Mouse (Mus musculus) erythroblast, embryonic 14.5 days (primary cell): ENCODE measurements around the gene Rnf180. TPM values are rescaled to one million over a fixed set of nuclear protein-coding genes. Genes with fewer than 3 reads are reported as not detected.

ENCODE experiments used
- H3K27me3 ChIP-seq: 2 replicates; pipeline ENCODE4 v1.6.1; 2012; ENCODE audit warnings: inconsistent platforms; ENCODE audit not compliant: control insufficient read depth
- H3K36me3 ChIP-seq: 2 replicates; pipeline ENCODE4 v1.6.1; 2012; ENCODE audit warnings: mild to moderate bottlenecking, inconsistent platforms; ENCODE audit not compliant: control insufficient read depth
- H3K4me1 ChIP-seq: 2 replicates; pipeline ENCODE4 v1.6.1; 2012; ENCODE audit warnings: inconsistent platforms; ENCODE audit not compliant: control insufficient read depth
- H3K4me3 ChIP-seq: replicated peaks from 2 replicates; pipeline ENCODE3; 2012; ENCODE audit warnings: moderate library complexity, mild to moderate bottlenecking, inconsistent platforms
- H3K9me3 ChIP-seq: 2 replicates; pipeline ENCODE4 v1.6.1; 2012; ENCODE audit warnings: low read length, inconsistent platforms, mixed read lengths; ENCODE audit not compliant: control insufficient read depth
- GATA1 ChIP-seq: IDR thresholded peaks from 2 replicates; pipeline ENCODE4 v1.6.1; 2012; ENCODE audit warnings: low read length, inconsistent platforms, mixed read lengths
- TAL1 ChIP-seq: IDR thresholded peaks from 3 replicates; pipeline ENCODE4 v1.6.1; 2012; ENCODE audit warnings: low read length, inconsistent platforms, mixed read lengths
- polyA plus RNA-seq: library from polyadenylated mRNA; stranded (reverse); fragments of >175 nt; gene quantifications from 2 replicates; pipeline ENCODE4 v1.2.3, GENCODE M21; 2012

The Rnf180 gene
- polyA plus RNA-seq, 1 experiment, result not detected

DNA sequence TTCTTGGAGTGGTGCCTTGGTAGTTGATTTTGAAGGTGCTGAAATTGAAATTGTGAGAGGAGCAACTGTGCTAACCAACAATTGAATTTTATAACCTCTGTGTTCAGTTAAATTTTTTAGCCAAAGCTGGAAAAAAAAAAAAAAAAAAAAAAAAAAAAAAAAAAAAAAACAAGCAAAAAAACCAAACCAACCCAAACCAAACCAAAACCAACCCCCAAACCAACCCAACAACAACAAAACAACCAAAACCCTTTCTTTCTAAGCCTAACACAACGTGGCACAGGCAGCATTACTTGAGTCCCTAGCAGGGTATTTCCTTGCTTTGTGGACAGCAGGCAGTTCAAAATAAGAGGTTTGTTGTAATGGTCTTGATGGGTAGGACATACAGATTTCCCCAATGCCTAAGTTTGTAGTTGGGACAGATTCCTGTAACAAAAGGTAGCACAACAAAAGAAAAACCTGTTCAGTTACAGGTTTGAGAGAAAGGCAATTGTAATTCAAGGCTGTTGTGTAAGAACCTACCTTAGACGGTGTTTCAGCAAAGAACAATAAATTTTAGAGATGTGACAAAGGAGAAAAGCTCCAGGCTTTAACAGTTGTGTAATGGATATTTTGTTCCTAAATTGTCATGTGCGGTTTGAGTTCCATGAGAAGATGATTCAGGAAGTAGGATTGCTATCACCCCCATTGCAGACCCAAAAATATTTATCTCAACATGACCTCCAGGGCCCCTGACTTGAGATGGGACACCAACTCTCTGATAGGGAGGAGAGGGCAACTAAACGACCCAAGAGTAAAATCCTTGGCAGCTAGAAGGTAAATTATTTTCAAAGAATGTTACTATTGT lies 4.8 kb upstream of the Rnf180 start:
- TF ChIP-seq GATA1 (no peak), TAL1 (no peak)
- Histone ChIP-seq H3K4me1 (no peaks in the 10 kb centered on the region), H3K9me3 (no peaks in the 10 kb centered on the region), H3K27me3 (peaks cover 8% of the 10 kb centered on the region), H3K36me3 (no peaks in the 10 kb centered on the region), H3K4me3 (no peak overlapping the region)

DNA sequence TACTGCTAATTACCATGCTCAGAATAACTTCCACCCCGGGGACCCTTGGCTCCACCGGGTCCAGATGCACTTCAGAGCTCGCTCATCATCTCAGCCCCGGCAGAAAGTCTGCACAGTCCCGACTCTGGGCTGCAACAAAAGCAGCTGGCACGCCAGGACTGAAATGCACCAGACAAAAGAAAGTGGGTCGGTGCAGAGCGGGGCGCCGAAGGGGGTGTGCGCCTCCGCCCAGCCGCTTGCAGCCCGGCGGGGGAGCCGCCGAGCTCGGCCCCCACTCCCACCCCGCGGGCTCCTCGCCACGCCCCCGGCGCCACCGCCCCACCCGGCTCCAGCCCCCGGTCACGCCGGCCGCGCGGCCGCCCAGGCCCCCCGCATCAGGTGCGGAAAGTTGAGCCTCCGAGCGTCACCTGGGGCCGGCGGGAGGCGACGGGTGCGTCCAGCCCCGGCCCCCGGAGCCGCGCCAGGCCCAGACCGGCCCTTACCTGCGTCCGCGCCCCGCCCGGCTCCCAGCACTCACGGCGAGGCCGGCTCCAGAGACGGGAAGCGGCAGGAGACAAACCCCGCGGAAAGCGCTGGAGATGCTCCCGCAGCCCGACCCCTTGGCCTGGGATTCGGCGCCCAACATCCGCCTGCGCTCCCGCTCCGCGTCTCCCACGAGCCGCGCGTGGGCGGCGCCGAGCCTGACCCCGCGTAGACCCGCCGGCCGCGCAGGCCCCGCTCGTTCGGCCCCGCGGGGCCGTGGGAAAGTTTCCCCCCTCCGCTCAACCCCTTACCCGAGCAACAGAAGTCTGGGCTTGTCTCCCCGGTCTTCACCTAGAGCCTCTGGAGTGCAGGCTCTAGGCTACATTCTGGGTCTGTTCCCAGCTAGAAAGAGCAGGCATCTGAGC lies 591 bp downstream of the Rnf180 start:
- no peaks in the 10 kb centered on the region for H3K9me3 ChIP-seq
- peak overlapping the region; percentile 48 for H3K4me3 ChIP-seq
- peaks cover 26% of the 10 kb centered on the region for H3K27me3 ChIP-seq
- no peak for TF ChIP-seq GATA1
- no peak for TF ChIP-seq TAL1
- H3K4me1 ChIP-seq, result peaks cover 2% of the 10 kb centered on the region; the same call in 1 of the 2 replicates
- no peaks in the 10 kb centered on the region for H3K36me3 ChIP-seq

DNA sequence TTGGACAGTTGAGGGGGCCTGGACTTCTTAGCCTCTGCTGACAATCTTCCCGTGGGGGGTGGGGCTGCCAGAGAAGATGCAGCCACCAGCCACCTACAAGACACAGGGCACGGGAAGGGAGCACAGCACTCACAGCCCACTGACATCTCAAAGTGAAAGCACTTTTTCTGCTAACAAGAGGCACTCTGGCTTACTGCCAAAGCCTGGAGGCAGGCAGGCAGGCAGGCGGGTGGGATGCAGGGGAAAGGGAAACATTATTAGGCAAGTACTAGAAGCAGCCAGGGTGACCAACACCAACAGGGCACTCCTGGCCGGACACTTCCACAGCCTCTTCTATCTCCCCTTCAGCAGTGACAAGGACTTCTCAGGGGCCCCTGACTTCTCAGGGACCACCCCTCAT lies 2.8 kb downstream of the Rnf180 start:
- Histone ChIP-seq H3K4me1 (peaks cover 2% of the 10 kb centered on the region; the same call in 1 of the 2 replicates), H3K27me3 (peaks cover 26% of the 10 kb centered on the region), H3K4me3 (no peak overlapping the region), H3K9me3 (no peaks in the 10 kb centered on the region), H3K36me3 (no peaks in the 10 kb centered on the region)
- TF ChIP-seq GATA1 (no peak), TAL1 (no peak)

DNA sequence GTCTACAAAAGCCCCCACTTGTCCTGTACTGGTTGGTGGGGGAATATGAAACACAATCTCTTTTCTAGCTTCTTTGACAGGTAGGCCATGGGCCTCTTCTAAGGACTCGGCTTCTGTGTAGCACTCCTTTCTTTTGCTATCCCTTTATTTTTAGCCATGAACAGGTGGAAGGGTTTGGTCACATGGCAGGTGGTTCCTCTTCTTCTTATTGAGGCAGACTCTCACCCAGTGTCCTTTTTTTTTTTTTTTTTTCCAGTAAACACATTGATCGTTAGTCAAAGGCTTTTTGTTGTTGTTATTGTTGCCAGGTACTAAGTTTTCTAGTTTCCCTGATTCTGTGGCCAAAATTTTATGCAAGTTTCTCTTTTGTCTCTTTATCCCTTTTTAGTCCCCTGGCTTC lies 4.0 kb downstream of the Rnf180 start:
- Histone ChIP-seq H3K36me3 (no peaks in the 10 kb centered on the region), H3K9me3 (no peaks in the 10 kb centered on the region), H3K4me1 (peaks cover 2% of the 10 kb centered on the region; the same call in 1 of the 2 replicates), H3K27me3 (peaks cover 26% of the 10 kb centered on the region), H3K4me3 (no peak overlapping the region)
- no peak for TF ChIP-seq GATA1
- TF ChIP-seq TAL1, result no peak

DNA sequence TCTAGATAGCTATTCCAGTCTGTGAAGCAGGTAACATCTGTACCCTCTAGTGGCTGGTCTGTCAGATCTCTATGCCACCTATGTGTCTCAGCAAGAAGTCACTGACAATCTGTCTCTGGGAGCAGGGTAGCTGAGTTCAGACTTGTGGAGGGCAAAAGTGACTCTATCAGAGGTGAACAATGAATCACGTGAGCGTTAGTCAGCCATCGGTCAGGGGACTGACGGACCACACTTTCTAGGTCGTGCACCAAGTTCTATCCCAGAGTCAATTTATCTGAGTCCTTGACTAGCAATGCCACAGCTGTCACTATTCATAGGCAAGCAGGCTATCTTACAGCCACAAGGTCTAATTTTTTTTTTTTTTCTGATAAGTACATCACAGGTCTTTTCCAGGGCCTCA lies 4.6 kb downstream of the Rnf180 start:
- no peak overlapping the region for H3K4me3 ChIP-seq
- peaks cover 2% of the 10 kb centered on the region; the same call in 1 of the 2 replicates for H3K4me1 ChIP-seq
- no peaks in the 10 kb centered on the region for H3K9me3 ChIP-seq
- H3K36me3 ChIP-seq, result no peaks in the 10 kb centered on the region
- H3K27me3 ChIP-seq, result peaks cover 24% of the 10 kb centered on the region
- TF ChIP-seq GATA1, result no peak
- TF ChIP-seq TAL1, result no peak

DNA sequence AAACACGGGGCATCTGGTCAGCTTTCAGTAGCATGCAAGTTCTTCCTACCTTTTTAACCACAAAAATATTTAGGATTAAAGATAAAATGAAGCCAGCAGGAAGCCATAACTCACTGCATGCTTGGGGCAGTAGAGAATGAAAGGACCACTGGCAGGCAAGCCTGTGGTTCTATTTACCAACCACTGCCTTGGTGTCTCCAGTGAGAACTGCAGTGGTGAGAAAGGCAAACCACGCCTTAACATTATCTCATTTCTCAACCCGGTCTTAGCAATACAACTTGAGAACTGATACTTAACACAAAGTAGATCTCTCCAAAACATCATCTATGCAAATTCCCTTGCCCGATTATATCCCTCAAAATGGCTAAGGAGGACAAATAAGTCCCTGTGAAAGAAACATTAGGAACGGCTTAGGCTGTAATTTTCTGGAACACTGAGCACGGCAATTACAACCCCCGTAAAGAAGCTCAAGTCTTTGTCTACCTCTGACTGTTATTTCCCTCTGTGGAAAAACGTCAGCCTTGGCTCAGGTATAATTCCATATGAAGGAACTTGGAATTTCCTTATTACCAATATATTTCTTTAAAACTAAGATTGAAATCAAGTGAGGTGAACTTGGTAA lies 15.1 kb downstream of the Rnf180 start:
- Histone ChIP-seq H3K4me3 (no peak overlapping the region), H3K27me3 (no peaks in the 10 kb centered on the region), H3K9me3 (no peaks in the 10 kb centered on the region), H3K36me3 (no peaks in the 10 kb centered on the region), H3K4me1 (no peaks in the 10 kb centered on the region)
- TF ChIP-seq GATA1 (no peak), TAL1 (no peak)

DNA sequence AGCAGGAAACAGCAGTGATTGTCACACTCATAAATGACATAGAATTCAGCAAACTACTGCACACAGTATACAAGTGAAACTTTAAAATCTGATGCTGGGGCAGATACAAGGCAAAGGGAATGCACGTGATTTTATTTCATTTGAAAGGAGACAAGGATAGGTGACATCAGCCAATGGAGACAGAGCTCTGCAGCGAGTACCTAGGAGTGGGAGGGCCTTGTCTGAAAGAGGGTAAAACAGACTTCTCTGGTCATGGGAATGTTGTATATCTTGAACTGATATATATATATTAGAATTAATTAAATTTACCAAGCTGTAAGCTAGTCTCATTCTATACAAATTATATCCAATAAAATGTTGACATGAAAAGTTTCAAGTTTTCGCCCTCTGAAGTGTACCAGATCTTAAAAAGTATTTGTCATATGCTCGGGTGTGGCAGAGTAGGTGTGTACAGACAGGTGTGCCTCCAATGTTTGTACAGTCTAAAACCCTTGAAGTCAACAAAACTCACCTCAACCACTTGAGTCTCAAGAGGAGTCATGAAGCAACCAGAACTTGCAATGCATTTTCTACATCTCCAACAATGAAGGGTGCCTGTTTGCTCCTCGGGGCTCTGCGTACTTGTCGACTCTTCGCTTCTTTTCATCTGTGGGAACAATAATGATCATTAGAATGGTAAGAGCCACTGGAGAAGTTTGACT lies 24.1 kb downstream of the Rnf180 start:
- H3K36me3 ChIP-seq, result no peaks in the 10 kb centered on the region
- H3K4me3 ChIP-seq, result no peak overlapping the region
- H3K4me1 ChIP-seq, result no peaks in the 10 kb centered on the region
- H3K27me3 ChIP-seq, result no peaks in the 10 kb centered on the region
- peaks cover 6% of the 10 kb centered on the region for H3K9me3 ChIP-seq
- TF ChIP-seq TAL1 (no peak), GATA1 (no peak)

DNA sequence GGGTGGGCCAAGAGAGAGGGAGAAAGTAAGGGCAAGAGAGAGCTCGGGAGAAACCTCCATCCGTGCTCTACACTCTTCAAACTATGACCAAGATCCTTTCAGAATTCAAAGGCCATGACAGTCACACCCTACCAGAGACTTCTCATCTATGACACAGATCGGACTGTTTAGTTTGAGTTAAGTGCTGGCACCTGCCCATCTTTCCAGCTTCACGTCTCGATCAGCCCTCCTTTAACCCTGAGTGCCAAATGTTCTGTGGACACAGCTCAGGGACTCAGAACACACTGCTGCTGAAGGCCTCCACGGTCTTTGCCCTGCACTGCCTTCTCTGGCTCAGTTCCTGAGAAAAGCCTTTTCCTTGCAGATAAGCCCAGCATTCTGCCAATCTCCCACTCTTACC lies 27.2 kb downstream of the Rnf180 start:
- Histone ChIP-seq H3K27me3 (no peaks in the 10 kb centered on the region), H3K36me3 (no peaks in the 10 kb centered on the region), H3K4me3 (no peak overlapping the region), H3K4me1 (no peaks in the 10 kb centered on the region), H3K9me3 (no peaks in the 10 kb centered on the region)
- TF ChIP-seq GATA1, result no peak
- no peak for TF ChIP-seq TAL1
